Mouse (Mus musculus): Measurements from ENCODE around the gene Hps6.

The Hps6 gene

DNA sequence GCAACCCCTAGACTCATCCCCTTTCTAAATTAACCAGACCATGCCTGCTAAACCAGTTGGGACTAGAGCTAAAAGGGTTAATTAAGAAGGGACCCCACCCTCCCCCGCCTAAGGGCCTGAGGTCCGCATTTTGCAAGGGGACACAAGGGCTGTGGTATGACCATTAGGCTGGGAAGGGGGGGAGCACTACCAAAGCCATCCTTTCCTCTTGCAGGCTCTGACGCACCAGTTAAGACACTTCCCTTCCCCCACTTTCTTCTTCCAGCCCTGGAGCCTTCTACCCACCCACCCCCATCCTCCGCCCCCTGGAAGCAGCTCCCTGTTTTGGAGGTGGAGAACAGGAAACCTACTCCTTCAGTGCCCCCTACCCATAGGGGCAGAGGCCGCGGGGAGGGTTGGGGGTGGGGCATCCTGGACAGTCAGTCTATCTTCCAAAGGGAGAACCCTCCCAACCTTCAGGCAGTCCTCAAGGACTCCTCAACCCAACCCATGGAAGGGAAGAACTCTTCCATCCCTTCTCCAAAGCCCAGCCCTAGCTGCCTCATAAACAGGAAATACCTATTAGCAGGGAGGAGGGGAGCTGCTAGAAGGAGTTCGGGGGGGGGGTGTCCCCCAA lies 42.5 kb downstream of the Hps6 start:
- peak; percentile 74 to 82 for DNase-seq

DNA sequence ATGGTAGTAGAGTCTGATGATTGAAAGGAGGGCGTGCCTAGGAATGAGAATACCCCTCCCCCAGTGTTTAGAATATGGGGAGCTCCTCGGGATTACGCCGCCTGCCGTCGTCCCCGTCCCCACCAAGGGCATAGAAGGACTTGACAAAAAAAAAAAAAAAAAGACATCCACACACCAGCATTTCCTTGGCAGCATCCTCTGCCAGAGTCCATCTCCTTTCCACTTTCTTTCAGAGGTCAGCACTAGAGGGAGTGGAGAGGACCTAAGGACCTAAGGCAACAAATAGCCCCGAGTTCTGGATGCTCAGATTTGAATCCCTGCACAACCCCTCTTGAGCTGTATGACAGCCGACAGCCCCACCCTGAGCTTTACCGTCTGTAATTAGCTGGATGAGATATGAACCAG lies 43.3 kb downstream of the Hps6 start:
- DNase-seq = peak; percentile 43 to 53

DNA sequence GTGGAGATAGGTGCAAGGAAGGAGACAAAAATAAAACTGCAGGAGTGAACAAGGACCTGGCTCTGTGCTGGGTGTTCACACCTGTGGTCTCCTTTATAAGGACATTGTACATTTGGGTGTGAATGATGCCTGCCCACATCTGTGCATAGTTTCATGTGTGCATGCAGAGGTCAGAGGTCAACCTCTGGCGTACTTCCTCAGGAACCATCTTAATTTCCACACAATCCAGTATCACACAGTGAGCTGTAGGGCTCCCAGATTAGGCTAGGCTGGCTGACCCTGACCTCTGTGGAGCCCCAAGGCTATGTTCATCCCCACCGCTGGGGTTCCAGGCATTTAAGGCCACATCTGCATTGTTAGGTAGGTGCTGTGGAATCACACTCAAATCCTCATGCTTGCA lies 44.1 kb downstream of the Hps6 start:
- no peak for DNase-seq

DNA sequence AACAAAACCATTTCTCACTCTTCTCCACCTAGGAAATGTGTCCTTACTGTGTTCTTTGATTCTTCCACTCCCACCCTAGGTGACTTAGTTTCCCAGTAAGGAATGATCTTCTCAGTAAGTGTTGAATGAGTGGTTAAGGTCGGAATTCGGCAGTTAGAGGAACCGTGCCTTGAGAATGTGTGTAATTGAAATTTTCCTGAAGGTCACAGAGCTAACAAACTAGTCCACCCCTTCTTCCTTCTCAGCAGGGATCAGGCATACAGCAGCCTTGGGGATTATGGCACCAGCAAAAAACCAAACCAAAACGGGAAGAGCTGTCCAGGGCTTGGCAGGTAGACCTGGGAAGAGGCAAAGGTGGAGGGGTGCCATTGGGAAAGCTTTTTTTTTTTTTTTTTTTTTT lies 45.8 kb downstream of the Hps6 start:
- DNase-seq = no peak

DNA sequence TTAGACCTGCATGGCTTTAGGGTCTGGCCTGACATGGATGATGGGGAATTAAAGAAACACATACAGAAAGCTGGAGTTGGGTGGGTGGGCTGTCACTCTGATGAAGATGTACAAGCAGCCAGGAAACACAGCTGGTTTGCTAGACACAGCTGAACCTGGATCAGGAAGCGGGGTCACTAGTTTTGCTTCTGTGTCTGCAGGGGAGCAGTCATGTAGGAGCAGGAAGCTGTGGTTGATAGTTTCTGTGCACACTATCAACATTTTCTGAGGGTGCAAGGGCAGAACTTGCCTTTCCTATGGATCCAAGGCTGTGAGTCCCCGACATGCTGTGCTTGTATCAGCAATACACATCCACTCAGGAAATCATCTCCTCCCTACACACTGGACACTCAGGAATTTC lies 47.2 kb downstream of the Hps6 start:
- DNase-seq = no peak
